Mouse (Mus musculus): ENCODE data around the gene Capn11.

Capn11 gene

GRCm38 (mm10) chr17:45599446-45600242 is 59.5 kb downstream of the Capn11 start, which contains the start of gene Slc29a1:
Gene Slc29a1 (minus strand): TSS chr17:45599606.
- in situ Hi-C loops (cut with MboI, MseI) = loop anchor here (25.0 kb wide), 1 partner anchor 1938 kb away; no protein-coding TSS in a partner anchor

DNA sequence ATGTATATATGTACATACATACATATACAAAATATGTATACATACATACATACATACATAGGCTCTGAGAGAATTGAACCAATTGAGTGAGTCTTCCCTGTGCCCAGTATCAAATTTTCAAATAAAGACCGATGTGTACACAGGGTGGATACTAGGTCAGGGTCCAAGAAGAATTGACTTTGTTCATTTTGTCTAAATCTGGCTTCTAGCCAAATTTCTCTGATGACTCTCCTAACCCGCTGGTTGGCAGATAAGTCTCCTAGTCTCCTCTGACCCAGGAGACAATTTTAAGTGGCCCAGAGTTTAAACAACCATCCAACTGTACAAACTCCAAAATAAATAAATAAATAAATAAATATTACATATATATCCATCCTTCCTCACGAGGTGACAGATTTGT is 60.2 kb downstream of the Capn11 start:
- in situ Hi-C loops (cut with MboI, MseI) = no loop called here

- in situ Hi-C loops (cut with MboI, MseI) = no loop called here
These were observed 60.7 kb downstream of the Capn11 start for GRCm38 (mm10) chr17:45598376-45598775.

DNA sequence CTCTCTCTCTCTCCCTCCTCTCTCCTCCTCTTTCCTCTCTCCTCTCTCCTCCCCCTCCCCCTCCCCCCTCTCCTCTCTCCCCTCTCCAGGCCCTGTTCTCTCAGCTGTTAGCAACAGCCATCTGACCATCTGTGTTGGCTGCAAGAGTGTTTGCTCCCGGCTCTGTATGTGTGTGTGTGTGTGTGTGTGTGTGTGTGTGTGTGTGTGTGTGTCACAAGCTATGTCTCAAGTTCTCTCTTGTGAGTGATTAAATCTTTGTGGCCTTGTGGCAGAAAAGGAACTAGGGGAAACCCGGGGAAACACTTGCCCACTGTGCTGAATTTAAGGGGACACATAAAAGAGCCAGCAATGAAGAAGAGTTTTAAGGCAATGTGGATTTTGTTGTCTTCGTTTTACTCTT is 61.3 kb downstream of the Capn11 start:
- in situ Hi-C loops (cut with MboI, MseI) = no loop called here

- in situ Hi-C loops (cut with MboI, MseI) = no loop called here
These were observed 62.3 kb downstream of the Capn11 start for GRCm38 (mm10) chr17:45596631-45597396.

GRCm38 (mm10) chr17:45595736-45596390 is 63.3 kb downstream of the Capn11 start:
- in situ Hi-C loops (cut with MboI, MseI) = no loop called here

DNA sequence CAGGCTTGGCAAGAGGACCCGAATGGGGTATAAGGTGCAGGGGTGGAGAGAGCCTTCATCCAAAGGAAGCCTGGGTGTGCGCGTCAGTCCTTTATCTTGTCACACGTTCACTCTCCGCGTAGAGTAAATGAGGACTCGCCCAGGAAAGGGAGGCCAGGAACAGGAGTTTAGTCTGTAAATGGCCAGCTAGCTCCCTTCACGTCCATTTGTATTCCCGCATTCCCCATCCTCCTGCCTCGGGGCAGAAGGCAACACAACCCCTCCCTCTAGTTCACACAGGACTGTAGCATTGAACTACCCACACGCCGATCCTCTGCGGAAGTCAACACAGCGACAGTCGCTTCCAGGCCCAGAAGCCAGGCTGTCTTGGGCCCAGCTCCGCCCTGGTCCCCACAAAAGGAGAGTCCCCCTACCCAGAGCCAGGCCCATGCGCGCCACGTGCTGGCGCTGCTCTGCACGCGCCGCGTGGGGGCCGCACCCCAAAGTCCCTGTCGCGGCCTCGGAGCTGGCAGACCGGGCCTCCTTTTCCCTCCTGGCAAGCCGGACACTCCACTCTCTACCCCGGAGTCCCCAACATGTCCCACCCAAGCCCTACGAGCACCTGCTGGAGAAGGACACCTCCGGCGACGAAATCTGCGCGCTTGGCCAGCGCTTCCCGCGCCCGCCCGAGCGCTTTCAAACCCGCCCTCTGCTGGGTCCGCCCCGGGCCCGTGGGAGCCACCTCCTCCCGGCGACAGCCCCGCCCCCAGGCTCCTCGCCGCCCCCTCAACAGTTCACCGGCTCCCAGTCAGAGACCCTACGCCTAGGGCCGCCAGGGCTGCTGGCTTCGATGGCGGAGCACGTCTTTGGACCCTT is 64.0 kb downstream of the Capn11 start:
- in situ Hi-C loops (cut with MboI, MseI) = no loop called here

- in situ Hi-C loops (cut with MboI, MseI) = no loop called here
These were observed 64.9 kb downstream of the Capn11 start for GRCm38 (mm10) chr17:45594195-45594594.

DNA sequence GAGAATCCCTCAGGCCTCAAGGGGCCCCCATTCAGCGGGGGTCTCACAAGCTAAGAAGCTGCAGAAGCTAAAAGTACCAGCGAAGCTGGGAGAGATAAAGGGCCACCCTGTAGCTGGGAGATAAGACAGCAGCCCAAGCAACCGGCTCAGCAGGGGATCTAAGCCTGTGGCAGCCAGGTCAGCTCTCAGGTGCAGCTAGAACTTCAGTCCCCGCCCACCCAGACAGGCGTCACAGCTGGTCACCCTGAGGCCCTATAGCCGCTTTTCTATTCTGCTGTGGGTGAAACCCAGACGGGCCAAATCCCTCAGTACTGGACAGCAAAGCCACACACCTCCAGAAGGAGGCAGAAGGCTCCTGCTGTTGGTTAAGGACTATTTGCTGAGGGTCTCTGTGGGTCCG is 65.6 kb downstream of the Capn11 start:
- in situ Hi-C loops (cut with MboI, MseI) = no loop called here

- in situ Hi-C loops (cut with MboI, MseI) = no loop called here
These were observed 66.3 kb downstream of the Capn11 start for GRCm38 (mm10) chr17:45592606-45593431.

- in situ Hi-C loops (cut with MboI, MseI) = no loop called here
These were observed 67.2 kb downstream of the Capn11 start for GRCm38 (mm10) chr17:45591701-45592605.

DNA sequence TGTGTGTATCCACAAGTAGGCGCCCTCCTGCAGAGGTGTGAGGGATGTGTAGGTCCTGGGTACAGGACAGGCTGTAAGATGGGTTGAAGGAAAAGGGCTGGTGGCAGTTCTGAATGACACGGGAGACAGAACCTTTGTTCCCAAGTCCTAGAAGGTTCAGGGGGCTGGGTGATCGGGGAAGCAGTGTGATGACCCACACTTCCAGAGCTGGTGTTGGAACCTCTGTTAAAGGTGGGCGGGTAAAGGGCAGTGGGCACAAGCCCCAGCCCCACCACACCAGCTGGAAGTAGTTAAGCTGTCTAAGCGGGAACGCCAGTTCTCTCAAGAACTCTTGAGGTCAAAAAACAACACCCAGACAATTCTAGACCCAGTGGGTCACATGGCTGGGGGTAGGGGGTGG is 68.7 kb downstream of the Capn11 start:
- in situ Hi-C loops (cut with MboI, MseI) = no loop called here

DNA sequence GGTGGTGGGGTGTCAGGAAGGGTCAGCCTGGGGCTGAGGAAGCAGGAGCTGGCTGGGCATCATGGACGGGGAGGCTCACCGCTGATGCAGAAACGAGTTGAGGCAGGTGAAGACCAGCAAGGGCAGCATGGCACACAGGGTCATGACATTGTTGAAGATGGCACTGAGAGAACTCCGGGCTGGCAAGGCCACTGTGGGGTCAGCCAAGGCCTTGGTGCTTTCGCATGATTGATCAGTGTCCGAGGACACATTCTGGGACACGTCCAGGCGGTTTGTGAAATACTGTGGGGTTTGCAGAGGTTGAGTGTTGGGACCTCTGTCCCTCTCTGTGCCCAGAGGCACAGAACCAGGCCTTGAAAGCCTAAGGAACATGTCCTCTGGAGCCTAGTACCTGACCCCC is 69.3 kb downstream of the Capn11 start:
- in situ Hi-C loops (cut with MboI, MseI) = loop anchor here (5.0 kb wide), 1 partner anchor 37 kb away; no protein-coding TSS in a partner anchor

DNA sequence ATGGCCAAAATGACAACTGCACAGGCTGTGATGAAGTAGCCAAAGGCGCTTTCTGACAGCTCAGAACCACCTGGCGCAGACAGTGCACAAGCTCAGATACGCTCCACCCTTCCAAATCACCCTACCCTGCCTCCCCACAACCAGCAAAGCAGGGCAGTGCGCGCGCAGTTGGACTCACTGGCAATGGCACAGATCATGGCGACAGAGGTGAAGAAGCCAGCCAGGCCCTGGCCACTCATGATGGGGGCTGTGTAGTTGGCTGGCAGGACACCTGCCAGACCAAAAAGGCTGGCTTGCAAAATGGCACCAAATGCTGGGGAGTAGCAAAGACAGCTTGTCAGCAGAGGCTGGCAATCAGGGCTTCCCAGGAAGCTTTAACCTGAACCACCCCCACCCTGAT is 69.9 kb downstream of the Capn11 start:
- in situ Hi-C loops (cut with MboI, MseI) = loop anchor here (5.0 kb wide), 1 partner anchor 38 kb away; no protein-coding TSS in a partner anchor

DNA sequence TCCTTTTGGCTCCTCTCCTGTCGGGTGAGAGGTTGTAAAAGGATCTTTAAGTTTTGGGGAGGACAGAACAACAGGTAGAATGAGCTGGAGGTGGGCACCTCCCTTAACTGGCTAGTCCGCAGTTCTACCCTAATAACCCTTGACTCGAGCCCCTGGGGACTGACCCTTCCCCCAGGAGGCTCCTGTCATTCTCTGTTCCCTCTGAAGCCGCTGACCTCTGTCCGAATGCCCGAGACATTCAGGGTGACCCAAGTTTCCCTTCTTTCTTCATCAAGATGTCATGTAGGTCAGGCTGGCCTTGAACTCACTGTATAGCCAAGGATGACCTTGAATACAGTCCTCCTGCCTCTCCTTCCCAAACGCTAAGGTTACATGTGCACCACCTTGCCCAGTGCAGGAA is 70.8 kb downstream of the Capn11 start:
- in situ Hi-C loops (cut with MboI, MseI) = loop anchor here (5.0 kb wide), 1 partner anchor 39 kb away; no protein-coding TSS in a partner anchor

DNA sequence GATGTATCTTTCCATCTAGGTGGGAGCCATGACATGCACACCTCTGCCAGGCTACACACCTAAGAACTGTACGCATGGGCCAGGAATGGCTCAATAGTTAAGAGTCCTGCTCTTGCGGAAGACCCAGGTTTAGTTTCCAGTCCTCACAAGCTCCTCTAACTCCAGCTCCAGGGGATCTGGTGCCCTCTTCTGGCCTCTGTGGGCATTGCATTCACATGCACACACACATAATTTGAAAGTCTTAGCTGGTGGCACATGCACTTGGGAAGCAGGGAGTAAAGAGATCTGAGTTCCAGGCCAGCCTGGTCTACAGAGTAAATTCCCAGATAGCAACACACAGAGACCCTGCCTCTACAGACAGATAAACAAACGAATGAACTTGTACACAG is 72.7 kb downstream of the Capn11 start:
- in situ Hi-C loops (cut with MboI, MseI) = loop anchor here (5.0 kb wide), 1 partner anchor 41 kb away; no protein-coding TSS in a partner anchor

GRCm38 (mm10) chr17:45585725-45586448 is 73.2 kb downstream of the Capn11 start:
- in situ Hi-C loops (cut with MboI, MseI) = loop anchor here (5.0 kb wide), 1 partner anchor 41 kb away; no protein-coding TSS in a partner anchor

DNA sequence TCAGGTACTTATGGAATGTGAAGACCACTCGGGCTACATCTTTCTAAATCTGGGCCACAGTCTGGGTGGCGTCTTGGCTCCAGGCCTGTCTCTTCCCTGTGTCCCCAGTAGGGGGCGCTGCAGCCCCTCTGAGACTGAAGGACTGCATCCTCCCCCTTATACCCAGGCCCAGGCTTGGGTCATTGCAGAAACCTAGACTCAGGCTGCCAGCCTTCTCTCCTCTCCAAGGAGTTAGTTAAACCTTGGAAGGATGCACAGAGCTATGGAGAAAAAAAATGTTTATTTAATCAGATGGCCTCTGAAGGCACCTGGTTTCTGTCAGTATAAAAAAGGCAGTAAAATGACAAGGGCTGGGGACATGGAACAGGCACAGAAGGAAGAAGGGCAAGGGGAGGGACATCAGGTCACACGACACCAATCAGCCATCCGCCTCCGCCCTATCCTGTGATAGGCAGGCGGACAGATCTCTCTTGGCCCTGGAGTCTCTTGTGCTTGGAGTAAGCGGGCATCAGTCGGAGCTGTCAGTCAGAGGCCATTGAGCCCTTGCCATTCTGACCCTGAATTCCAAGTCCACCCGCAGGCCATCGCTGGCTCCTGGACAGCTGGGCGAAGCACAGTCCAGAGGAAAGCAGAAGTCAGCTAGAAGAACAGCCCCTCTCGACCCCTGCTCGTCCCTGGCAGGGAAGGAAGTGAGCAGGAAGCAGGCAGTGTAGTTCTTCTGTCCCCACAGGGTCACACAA is 74.0 kb downstream of the Capn11 start:
- in situ Hi-C loops (cut with MboI, MseI) = loop anchor here (5.0 kb wide), 1 partner anchor 42 kb away; no protein-coding TSS in a partner anchor
